Mouse (Mus musculus) lung, postnatal 4 days (tissue): ENCODE data around the gene Pepd.
A peak's percentile ranks its signal among the peaks of the same experiment; 100 is the strongest.

Experiments used
- DNase-seq, 2 experiments: peaks; one replicate each; pipeline ENCODE4 v3.0.0; 2021

Gene Pepd

DNA sequence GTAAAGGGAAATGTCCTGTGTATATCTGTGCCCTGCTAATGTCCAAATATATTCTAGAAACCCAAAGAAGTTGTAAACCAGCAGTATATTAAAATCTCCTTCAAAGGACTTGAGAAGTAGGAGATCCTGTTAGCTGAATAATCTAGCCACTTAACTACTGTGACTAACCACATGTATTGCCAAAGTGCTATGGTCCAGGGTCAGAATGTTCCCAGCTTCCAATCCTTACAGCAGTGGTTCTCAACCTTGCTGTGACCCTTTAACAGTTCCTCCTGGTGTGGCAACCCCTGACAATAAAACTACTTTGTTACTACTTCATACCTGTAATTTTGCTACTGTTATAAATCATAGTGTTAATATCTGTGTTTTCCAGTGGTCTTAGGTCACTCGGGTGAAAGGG is 146.2 kb downstream of the Pepd start:
- DNase-seq = no peak

DNA sequence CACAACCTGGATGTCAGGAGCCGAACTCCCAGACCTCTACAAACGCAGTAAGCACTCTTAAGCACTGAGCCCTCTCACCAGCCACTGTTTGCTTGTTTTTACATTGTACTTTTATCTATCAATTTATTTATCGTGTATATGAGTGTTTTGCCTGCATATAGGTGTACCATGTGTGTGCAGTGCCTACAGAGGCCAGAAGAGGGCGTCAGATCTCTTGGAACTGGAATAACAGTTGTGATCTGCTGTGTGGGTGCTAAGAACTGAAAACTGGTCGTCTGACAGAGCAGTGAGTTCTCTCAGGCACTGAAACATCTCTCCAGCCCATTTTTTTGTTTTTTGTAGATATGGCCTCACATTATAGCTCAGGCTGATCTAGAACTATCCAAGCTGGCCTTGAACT is 147.3 kb downstream of the Pepd start:
- no peak for DNase-seq

- DNase-seq = peak; percentile 79 to 85
Measured at GRCm38 (mm10) chr7:35064286-35065258, 152.4 kb downstream of the Pepd start.

GRCm38 (mm10) chr7:35065958-35066357 is 153.8 kb downstream of the Pepd start:
- DNase-seq = no peak

- DNase-seq = no peak
Measured at GRCm38 (mm10) chr7:35066640-35067212, 154.5 kb downstream of the Pepd start.

DNA sequence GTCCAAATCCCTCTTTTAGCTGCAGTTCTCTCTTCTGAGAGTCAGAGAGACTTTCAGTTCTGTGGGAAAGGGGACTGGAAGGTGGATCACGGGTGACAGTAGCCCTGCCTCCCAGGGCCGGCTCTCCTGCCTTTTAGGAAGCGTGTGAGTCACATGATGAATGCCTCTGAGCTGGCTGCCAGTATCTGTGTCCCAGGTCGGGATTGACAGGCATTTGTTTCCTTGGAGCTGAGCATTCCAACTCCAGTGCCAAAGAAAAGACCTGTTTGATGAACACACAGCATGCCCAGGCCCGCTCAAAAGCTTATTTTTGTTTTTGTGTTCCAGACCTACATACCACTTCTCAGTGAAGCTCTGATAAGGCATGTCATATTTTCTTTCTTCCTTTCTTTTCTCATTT is 164.5 kb downstream of the Pepd start:
- no peak for DNase-seq

DNA sequence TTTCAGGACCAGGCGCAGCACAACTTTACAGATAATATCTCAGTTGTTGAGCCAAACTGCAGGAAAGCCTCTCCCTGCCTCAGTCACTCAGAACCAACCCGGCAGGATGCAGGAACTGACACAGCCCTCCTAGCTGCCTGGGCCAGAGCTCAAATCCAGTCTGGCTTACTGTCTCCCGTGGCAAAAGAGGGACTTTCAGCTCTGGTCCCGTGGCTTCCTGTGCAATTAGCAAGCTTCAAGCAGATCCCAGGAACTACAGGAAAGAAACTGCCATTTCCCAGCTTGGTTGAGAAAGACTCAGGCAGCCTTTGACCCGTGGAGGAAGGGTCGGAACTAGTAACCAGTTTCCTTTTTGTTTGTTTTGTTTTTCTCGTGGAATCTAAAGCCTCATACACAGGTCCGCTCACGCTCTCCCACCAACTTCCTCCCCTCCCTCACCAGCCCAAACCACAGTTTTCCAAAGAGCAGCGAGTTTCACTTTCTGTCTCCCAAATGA is 168.7 kb downstream of the Pepd start:
- peak; percentile 61 to 62 for DNase-seq

DNA sequence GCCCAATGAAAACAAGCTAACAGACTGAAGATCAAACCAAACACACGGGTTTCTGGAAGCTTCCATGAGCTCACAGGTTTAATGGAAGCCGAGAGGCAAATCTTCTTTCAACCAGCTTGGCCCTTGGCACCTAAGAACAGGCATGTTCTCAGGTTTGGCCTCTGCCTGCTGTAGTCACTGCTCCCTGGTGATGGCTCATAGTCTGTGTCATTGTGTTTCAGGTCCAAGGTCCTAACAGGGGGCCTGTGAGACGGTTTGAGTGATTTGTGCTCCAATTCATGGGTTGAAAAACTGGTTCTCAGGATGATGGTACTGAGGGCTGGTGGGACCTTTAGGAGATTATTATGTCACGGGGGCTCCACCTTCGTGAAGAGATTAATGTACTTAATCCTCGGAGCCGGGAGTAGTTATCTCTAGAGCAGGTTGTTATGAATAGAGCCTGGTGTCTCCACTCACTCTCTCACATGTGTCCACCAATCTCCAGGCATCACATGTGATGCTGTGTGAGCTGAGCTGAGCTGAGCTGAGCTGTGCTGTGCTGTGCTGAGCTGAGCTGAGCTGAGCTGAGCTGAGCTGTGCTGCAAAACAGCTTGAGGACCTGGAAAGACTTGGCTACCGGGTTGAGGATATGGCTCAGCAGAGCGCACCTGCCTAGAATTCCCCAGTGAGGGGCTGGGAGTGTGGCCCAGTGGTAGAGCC is 169.4 kb downstream of the Pepd start:
- DNase-seq = no peak

DNA sequence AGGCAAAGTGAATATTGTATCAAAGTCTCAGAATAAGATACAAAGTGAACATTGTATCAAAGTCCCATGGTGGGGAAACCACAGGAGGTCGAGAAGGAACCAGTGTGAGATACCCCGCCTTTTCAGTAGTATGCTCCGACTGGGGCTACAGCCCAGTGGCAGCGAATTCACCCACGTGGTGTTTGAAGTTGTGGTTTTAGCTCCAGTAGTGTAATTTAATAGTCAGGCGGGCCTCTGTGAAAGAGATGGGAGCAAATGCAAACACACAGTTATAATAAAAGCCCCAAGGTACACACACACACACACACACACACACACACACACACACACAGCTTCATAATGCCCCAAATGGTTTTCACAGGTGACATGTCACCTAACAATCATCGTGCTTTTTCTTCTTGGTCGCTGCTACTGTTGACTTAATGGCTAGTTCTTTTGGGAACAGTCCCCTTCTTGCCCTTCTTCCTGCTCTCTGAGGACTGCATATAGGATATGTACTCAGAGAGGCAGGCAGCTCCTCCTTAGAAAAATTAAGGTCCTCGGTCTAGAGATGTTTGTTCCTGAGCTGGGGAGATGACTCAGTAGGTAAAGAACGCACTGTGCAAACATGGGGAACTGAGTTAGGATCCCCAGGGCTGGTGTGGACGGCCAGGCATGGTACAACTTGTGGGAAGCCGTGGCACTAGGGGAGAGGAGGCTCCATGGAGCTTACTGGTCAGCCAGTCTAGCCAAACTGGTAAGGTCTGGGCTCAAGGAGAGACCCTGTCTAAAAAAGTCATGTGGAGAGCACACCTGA is 172.6 kb downstream of the Pepd start:
- DNase-seq = peak in 1 of 2 experiments; percentile 34

- peak in 1 of 2 experiments; percentile 24 for DNase-seq
Measured at GRCm38 (mm10) chr7:35086271-35086861, 174.2 kb downstream of the Pepd start.

DNA sequence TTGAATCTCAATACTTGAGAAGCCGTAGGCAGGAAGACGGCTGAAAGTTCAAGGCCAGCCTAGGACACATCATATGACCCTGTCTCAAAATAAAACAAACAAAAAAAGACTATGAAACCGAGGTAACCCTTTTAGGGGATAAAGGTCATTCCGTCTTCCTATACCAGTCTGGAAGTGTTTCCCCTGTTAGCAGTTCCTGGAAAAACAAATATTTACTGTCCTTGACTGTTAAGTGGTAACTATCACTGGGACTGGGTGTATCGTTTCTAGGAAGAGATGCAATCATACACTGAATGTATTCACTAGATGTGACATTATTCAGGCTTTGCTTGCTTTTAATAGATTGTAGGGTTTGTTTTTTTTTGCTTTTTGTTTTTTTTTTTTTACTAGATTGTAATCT is 178.4 kb downstream of the Pepd start:
- DNase-seq = no peak
